Mouse (Mus musculus) adrenal gland, adult 18-20 months (tissue): ENCODE results near the gene Fam221b. TPM values are rescaled to one million over a fixed set of nuclear protein-coding genes. Genes with fewer than 3 reads are reported as not detected.

Experiments used
- DNase-seq, 2 experiments: peaks; one replicate each; pipeline ENCODE4 v3.0.0; 2021 to 2022; ENCODE audit warnings: low spot score in 2 of 2
- long read RNA-seq, 2 experiments: library from polyadenylated mRNA; stranded (forward); transcript quantifications; one replicate each; pipeline ENCODE4 v2.0.0; 2021
- total RNA-seq, 2 experiments: library from RNA; stranded (reverse); gene quantifications; 1 replicate in 1 of 2; 2 replicates in 1 of 2; pipeline ENCODE4 v1.2.3; 2021

The Fam221b gene
- under 1 TPM; 0.19 to 0.40 TPM for total RNA-seq
- long read RNA-seq, experiment 1, partial matches to known transcripts, result 0 of 1 reads
- long read RNA-seq, experiment 1, other reads (novel, unspliced or antisense), result 1 of 1 reads
- long read RNA-seq, experiment 2, partial matches to known transcripts, result 0 of 1 reads
- long read RNA-seq, experiment 2, other reads (novel, unspliced or antisense), result 1 of 1 reads

DNA sequence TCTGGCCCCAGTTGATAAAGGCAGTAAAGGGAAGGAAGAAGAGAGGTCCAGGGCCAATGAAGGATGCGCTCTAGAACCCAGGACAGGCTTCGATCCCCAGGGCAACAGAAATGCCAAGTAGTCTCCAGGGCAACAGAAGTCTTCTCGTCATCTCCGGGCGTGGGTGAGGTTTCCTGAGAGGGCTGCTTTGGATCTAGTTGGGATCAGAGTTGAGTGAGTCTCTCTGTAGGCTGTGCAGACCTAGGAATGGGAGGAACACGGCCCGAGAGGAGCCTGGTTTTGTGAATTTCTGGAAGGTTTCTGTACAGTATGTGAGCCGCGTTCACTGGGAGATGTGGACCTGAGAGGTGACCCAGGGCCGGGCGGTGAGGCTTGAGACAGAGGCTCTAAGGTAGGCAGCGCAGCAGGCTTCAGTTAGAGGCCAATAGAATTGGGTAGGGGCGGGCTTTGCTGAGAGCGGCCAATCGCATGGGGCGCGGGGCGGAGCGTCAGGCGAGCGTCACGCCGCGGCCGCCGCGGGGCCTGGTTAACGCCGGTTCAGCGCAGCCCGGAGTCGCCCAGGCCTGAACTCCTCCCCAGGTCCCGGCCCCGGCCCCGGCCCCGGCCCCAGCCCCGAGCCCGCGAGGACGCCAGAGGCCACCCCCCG, at the start of gene Fam221b, which contains the start of gene Tmem8b:
Gene Fam221b, minus strand, starts transcription at position 364 of the 646 bp plus-strand sequence.
Gene Tmem8b, plus strand, starts transcription at position 190 of the 646 bp plus-strand sequence.
- DNase-seq, result peak; percentile 84 to 87

DNA sequence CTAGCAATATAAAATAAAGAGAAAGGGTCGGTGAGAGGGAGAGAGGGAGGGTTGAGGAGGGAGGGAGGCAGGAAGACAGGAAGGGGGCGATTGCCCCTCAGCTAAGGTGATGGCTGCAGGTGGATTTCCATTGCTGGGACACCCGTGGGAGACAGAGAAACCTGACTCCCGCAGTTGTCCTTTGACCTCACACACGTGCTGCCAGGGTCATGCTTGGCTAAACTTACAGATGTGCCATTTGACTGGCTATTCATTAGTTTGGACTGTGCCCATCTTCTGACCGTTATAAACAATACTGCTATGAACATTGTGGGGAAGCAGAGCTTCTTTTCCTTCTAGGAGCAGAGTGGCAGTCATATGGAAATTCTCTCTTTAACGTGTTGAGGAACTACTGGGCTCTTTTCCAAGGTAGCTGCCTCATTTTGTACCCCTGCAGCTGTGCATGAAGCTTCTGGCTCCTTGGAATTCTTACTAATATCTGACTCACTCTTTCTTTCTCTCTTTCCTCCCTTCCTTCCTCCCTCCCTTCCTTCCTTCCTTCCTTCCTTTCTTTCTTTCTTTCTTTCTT, 44.8 kb upstream of the Fam221b start:
- no peak for DNase-seq

GRCm38 (mm10) chr4:43711821-43712220, 42.9 kb upstream of the Fam221b start:
- peak; percentile 84 to 90 for DNase-seq

DNA sequence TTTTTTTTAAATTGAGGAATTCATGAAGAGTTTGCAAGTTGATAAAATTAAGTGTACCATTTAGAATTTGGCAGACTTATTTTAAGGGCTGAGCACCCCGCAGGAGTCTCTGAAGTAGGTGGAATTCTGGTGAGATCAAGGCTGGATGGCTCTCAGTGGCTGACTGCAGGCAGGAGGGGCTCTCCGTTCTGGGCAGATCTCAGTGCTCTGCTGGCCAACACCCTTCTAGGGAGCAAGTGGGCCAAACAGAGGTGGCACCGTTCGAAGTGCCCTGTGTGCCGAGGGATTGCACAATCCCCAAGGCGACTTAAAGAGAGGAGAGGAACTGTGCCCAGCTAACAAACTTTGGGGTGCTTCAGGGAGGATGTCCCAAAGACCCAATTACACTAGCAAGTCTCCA, 40.9 kb upstream of the Fam221b start, which contains the start of gene Olfr71:
Gene Olfr71, minus strand, starts transcription at position 387 of the 400 bp plus-strand sequence.
- DNase-seq, result no peak

- no peak for DNase-seq
These were observed 37.0 kb upstream of the Fam221b start for GRCm38 (mm10) chr4:43705991-43706390.

DNA sequence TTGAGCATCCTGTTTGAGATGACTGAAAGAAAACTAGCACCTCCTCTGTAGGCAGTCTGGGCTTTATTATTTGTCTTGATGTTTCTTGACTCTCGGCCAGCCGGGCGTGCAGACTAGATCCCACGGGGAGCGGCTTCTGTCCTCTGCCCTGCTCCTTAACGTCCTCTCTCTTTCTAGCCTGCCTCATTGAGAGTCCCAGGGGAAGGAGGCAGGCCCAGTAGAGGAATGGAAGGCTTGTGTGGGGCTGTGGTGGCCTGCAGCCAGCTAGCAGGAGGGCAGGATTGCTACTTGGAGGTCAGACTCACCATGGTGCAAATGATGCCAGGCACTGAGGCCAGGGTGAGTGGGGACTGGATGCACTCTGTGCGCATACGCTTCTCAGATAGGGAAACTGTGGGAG, 34.9 kb upstream of the Fam221b start:
- DNase-seq, result no peak

GRCm38 (mm10) chr4:43703439-43703838, 34.5 kb upstream of the Fam221b start:
- no peak for DNase-seq

DNA sequence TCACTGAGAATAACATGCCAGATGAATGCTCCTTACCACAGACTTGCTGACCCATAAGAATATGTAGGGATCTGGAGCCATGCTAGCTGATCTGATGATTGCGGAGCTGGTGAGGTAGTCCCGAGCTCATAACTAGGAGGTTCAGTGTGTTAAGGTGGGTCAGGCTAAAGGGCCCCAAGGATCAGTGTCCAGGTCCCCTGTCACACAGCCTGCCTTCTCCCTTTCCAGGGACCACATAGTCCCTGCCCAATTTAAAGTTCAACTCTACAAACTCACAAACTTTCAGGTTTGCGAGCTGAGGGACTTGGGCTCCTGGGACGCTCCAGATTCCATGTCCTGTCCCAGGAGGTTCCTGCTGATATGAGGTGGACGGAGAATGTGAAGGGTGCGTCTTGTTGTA, 31.8 kb upstream of the Fam221b start, which contains the start of gene Olfr70:
Gene Olfr70, minus strand, starts transcription at position 101 of the 400 bp plus-strand sequence.
- no peak for DNase-seq

DNA sequence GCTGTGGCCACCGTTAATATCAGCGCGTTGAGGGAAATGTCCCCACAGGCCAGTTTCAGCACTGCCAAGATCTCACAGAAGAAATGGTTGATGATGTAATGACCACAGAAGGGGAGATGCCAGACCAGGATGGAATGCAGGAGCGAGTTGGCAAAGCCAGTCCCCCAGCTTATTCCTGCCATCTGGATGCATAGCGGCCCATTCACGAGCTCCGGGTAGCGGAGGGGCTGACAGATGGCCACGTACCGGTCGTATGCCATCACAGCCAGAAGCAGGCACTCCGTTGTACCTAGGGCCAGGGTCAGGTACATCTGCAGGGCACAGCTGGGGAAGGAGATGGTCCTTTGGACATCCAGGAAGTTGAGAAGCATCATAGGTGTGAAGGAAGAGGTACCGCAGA, 27.6 kb upstream of the Fam221b start:
- DNase-seq, result no peak

GRCm38 (mm10) chr4:43695249-43695671, 26.3 kb upstream of the Fam221b start:
- no peak for DNase-seq

- no peak for DNase-seq
These were observed 25.7 kb upstream of the Fam221b start for GRCm38 (mm10) chr4:43694439-43695248.

GRCm38 (mm10) chr4:43693806-43694241, 24.9 kb upstream of the Fam221b start:
- peak in 1 of 2 experiments; percentile 40 for DNase-seq

- DNase-seq, result no peak
These were observed 22.1 kb upstream of the Fam221b start for GRCm38 (mm10) chr4:43691026-43691425.

DNA sequence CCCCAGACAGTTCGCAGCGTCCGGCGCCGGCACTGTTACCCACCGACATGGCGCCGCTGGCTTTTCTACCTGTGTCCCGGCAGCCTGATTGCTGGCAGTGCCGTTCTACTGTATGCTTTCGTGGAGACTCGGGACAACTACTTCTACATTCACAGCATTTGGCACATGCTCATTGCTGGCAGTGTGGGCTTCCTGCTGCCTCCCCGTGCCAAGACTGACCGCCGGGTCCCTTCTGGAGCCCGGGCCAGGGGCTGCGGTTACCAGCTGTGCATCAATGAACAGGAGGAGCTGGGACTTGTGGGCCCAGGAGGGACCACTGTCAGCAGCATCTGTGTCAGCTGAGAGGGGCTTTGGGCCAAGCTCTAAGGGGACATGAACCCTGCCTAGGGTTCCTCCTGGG, 21.1 kb upstream of the Fam221b start:
- DNase-seq, result no peak

DNA sequence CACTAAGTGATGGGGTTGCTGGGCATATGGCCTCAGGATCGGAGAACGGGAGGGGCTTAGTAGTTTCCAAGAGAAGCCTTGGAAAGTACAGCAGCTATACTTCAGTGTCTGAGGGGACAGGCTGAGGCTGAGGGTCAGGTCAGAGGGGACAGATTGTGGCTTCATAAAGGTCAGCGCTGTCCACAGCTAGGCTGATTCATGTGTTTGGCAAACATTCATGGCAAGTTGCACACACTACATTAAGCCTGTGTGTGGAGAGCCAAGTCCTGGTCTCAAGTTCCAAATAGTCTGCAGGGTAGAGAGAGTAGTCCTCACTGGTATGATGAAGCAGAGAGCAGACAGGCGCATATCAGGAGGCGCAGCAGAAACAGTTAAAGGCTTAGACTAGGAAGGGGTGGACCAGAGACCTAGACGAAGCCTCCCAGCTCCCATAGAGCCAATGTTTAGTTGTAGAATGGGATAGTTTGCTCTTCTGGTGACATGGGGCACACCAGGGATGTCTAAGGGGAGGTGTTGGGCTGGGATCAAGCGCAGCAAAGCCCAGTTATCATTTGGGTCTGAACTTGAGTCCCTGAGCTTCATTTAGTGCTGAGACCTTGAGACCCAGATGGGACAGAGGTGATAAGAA, 10.6 kb upstream of the Fam221b start:
- peak; percentile 24 to 36 for DNase-seq

- DNase-seq, result no peak
These were observed 9.6 kb upstream of the Fam221b start for GRCm38 (mm10) chr4:43678541-43678940.

GRCm38 (mm10) chr4:43675608-43676007, 6.7 kb upstream of the Fam221b start:
- no peak for DNase-seq

- DNase-seq, result no peak
These were observed 6.0 kb upstream of the Fam221b start for GRCm38 (mm10) chr4:43674974-43675373.

GRCm38 (mm10) chr4:43673703-43674102, 4.8 kb upstream of the Fam221b start:
- no peak for DNase-seq

- peak; percentile 88 to 94 for DNase-seq
These were observed 3.1 kb upstream of the Fam221b start for GRCm38 (mm10) chr4:43672070-43672469.

DNA sequence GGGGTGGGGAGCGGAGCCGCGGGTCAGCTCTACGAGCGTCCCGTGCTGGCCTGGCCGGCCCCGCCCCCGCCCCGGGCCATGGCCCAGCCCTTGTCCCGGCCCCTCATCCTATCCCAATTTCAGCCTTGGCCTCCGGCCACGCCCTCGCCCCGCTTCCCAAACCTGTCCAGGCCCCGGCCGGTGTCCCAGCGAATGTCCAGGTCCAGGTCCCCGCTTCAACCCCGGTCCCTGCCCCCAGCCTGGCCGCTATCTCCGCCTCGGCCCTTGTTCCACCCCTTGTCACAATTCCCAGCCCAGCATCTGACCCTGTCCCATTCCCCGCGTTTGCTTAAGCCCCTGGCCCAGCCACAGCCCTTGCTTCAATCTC, 466 bp upstream of the Fam221b start:
- DNase-seq, result peak in 1 of 2 experiments; percentile 77
